ENCODE assay signal across 25 mouse cellular contexts in genomic region chr13:26564941-26565862, GRCm38 (mm10).
A peak's percentile ranks its signal among the peaks of the same experiment; 100 is the strongest.
DNase-seq lines count a peak whose midpoint lies in the region; ATAC-seq lines count a peak whose summit lies in the region.
"Had no signal": no experiment of that assay in that cellular context is flagged by ENCODE, and none has a peak within 500 bp of the region (broad histone marks: within the 10 kb centered on the region; RNA-seq: fewer than 3 reads in every experiment).

No protein-coding gene starts in this region.

- peak overlapping the region; percentile 23; the same call in 1 of the 2 replicates for H3K27ac ChIP-seq in lung, embryonic 16.5 days (ENCODE audit: low read length)
- peak overlapping the region; percentile 54; the same call in 1 of the 2 replicates for H3K27ac ChIP-seq in embryonic facial prominence, embryonic 10.5 days (replicated peaks)
- no peak overlapping the region for H3K27ac ChIP-seq in hindbrain, embryonic 11.5 days (ENCODE audit: low read depth, low read length)
- H3K27ac ChIP-seq: embryonic facial prominence, embryonic 15.5 days; forebrain, embryonic 10.5 days; hindbrain, postnatal 0 days; layer of hippocampus, adult 2 months; limb, embryonic 13.5 days; liver, embryonic 15.5 days; neural tube, embryonic 13.5 days had no signal

- no peak overlapping the region for H3K4me2 ChIP-seq in lung, embryonic 16.5 days (ENCODE audit: low read depth, low read length)
- no peak overlapping the region for H3K4me2 ChIP-seq in hindbrain, embryonic 11.5 days (replicated peaks; ENCODE audit: low read depth, low read length)
- H3K4me2 ChIP-seq: embryonic facial prominence, embryonic 15.5 days; heart, embryonic 12.5 days; limb, embryonic 13.5 days; liver, embryonic 15.5 days; neural tube, embryonic 13.5 days had no signal

- no peaks in the 10 kb centered on the region for H3K27me3 ChIP-seq in lung, embryonic 16.5 days (ENCODE audit: control insufficient read depth, insufficient read depth, low read depth, low read length)
- no peaks in the 10 kb centered on the region for H3K27me3 ChIP-seq in embryonic facial prominence, embryonic 10.5 days (replicated peaks; ENCODE audit: low read depth, poor library complexity, severe bottlenecking)
- no peaks in the 10 kb centered on the region for H3K27me3 ChIP-seq in hindbrain, embryonic 11.5 days (ENCODE audit: control insufficient read depth, insufficient read depth, low read length)
- H3K27me3 ChIP-seq: embryonic facial prominence, embryonic 15.5 days; heart, embryonic 12.5 days; limb, embryonic 13.5 days; liver, embryonic 15.5 days; megakaryocyte, embryonic 14.5 days; neural tube, embryonic 13.5 days had no signal

- H3K4me3 ChIP-seq in lung, embryonic 16.5 days (ENCODE audit: low read length): no peak overlapping the region
- no peak overlapping the region for H3K4me3 ChIP-seq in embryonic facial prominence, embryonic 10.5 days
- H3K4me3 ChIP-seq in hindbrain, embryonic 11.5 days (ENCODE audit: low read depth, low read length): no peak overlapping the region
- H3K4me3 ChIP-seq: embryonic facial prominence, embryonic 15.5 days; forebrain, embryonic 10.5 days; heart, embryonic 12.5 days; layer of hippocampus, adult 2 months; limb, embryonic 13.5 days; liver, embryonic 15.5 days; megakaryocyte, embryonic 14.5 days; neural tube, embryonic 13.5 days had no signal

- peak; percentile 1 to 17 for DNase-seq in heart, adult 9 months (ENCODE audit: low spot score in 2 of 2)
- DNase-seq in heart, postnatal 14 days: no peak
- DNase-seq in lung, postnatal 10 days: no peak
- DNase-seq in embryonic facial prominence, embryonic 10.5 days (ENCODE audit: low spot score): peak; percentile 28
- peak; percentile 47 for DNase-seq in mesoderm, embryonic 11.5 days (ENCODE audit: low read depth, low spot score)
- DNase-seq in frontal cortex, postnatal 10 days (ENCODE audit: low spot score in 2 of 2): no peak
- DNase-seq in hindbrain, embryonic 11.5 days (ENCODE audit: low spot score): no peak
- DNase-seq: adrenal gland, adult 2 months; cerebellum, adult 11 months; cerebellum, postnatal 14 days; gastrocnemius, postnatal 36 days; heart, postnatal 4 days; kidney, adult 2 months; right cerebral cortex, postnatal 25 days; thymus, adult 18-20 months had no signal

- 0 out of 2 replicates have a peak, but pooled peaks cover 8% of the 10 kb centered on the region for H3K4me1 ChIP-seq in lung, embryonic 16.5 days (replicated peaks; ENCODE audit: control insufficient read depth, insufficient read depth, low read length)
- peaks cover 13% of the 10 kb centered on the region for H3K4me1 ChIP-seq in embryonic facial prominence, embryonic 10.5 days
- no peaks in the 10 kb centered on the region for H3K4me1 ChIP-seq in hindbrain, embryonic 11.5 days (replicated peaks; ENCODE audit: control insufficient read depth, insufficient read depth, low read length)
- H3K4me1 ChIP-seq: embryonic facial prominence, embryonic 15.5 days; heart, embryonic 12.5 days; liver, embryonic 15.5 days; megakaryocyte, embryonic 14.5 days had no signal

- ATAC-seq in lung, embryonic 16.5 days (ENCODE audit: low read depth): peak; percentile 49; the same call in 1 of the 2 replicates
- ATAC-seq in hindbrain, embryonic 11.5 days (ENCODE audit: low FRiP score): no peak
- ATAC-seq: hindbrain, postnatal 0 days had no signal

- no peaks in the 10 kb centered on the region for H3K9me3 ChIP-seq in lung, embryonic 16.5 days (ENCODE audit: control insufficient read depth, low read length)
- no peaks in the 10 kb centered on the region for H3K9me3 ChIP-seq in embryonic facial prominence, embryonic 10.5 days
- H3K9me3 ChIP-seq in hindbrain, embryonic 11.5 days (ENCODE audit: control insufficient read depth, low read length): no peaks in the 10 kb centered on the region
- H3K9me3 ChIP-seq: embryonic facial prominence, embryonic 15.5 days; forebrain, embryonic 10.5 days; heart, embryonic 12.5 days; limb, embryonic 13.5 days; liver, embryonic 15.5 days; megakaryocyte, embryonic 14.5 days; neural tube, embryonic 13.5 days had no signal

- no peaks in the 10 kb centered on the region for H3K36me3 ChIP-seq in lung, embryonic 16.5 days (ENCODE audit: control insufficient read depth, insufficient read depth, low read length)
- no peaks in the 10 kb centered on the region for H3K36me3 ChIP-seq in embryonic facial prominence, embryonic 10.5 days (replicated peaks)
- H3K36me3 ChIP-seq in hindbrain, embryonic 11.5 days (ENCODE audit: control insufficient read depth, insufficient read depth, low read length): no peaks in the 10 kb centered on the region
- H3K36me3 ChIP-seq: embryonic facial prominence, embryonic 15.5 days; forebrain, embryonic 10.5 days; heart, embryonic 12.5 days; limb, embryonic 13.5 days; liver, embryonic 15.5 days; neural tube, embryonic 13.5 days had no signal

- intact Hi-C loops in heart, postnatal 14 days (cut with DNase I): no loop called here

- H3K9ac ChIP-seq in lung, embryonic 16.5 days (ENCODE audit: low read length): no peak overlapping the region
- H3K9ac ChIP-seq in hindbrain, embryonic 11.5 days (ENCODE audit: low read depth, low read length): no peak overlapping the region
- H3K9ac ChIP-seq: embryonic facial prominence, embryonic 15.5 days; heart, embryonic 12.5 days; limb, embryonic 13.5 days; liver, embryonic 15.5 days; neural tube, embryonic 13.5 days had no signal

- WGBS in lung, embryonic 16.5 days: 39% methylated on average over 7 of the region's 7 CpGs
- WGBS in embryonic facial prominence, embryonic 10.5 days: 46% methylated on average over 7 of the region's 7 CpGs
- 73% methylated on average over 7 of the region's 7 CpGs for WGBS in hindbrain, embryonic 11.5 days

Comparison
In these comparisons a context has a peak if more than half of its experiments do, and no peak if none do; other contexts are left out.
1. DNase-seq: peak in heart, adult 9 months (2 of 2), embryonic facial prominence, embryonic 10.5 days (single experiment) and mesoderm, embryonic 11.5 days (single experiment); none in heart, postnatal 14 days (0 of 2), lung, postnatal 10 days (single experiment), frontal cortex, postnatal 10 days (0 of 2) and hindbrain, embryonic 11.5 days (single experiment).